Mouse (Mus musculus): ENCODE results near the gene Ppp1r14a. TPM values are rescaled to one million over a fixed set of nuclear protein-coding genes. Genes with fewer than 3 reads are reported as not detected.

Gene Ppp1r14a
- total RNA-seq, 2 experiments from 2014 or later = 10.8 to 11.0 TPM

- no peak for DNase-seq (ENCODE audit: low spot score in 2 of 2)
These were observed 30.5 kb downstream of the Ppp1r14a start for GRCm38 (mm10) chr7:29319337-29320307.

GRCm38 (mm10) chr7:29327087-29327486, 38.0 kb downstream of the Ppp1r14a start:
- no peak for DNase-seq (ENCODE audit: low spot score in 2 of 2)

GRCm38 (mm10) chr7:29328984-29329383, 39.9 kb downstream of the Ppp1r14a start:
- DNase-seq (ENCODE audit: low spot score in 2 of 2) = no peak

- DNase-seq (ENCODE audit: low spot score in 2 of 2) = no peak
These were observed 45.0 kb downstream of the Ppp1r14a start for GRCm38 (mm10) chr7:29334156-29334555.

- no peak for DNase-seq (ENCODE audit: low spot score in 2 of 2)
These were observed 46.2 kb downstream of the Ppp1r14a start for GRCm38 (mm10) chr7:29335276-29335675.

GRCm38 (mm10) chr7:29335841-29336671, 46.9 kb downstream of the Ppp1r14a start:
- DNase-seq (ENCODE audit: low spot score in 2 of 2) = no peak

GRCm38 (mm10) chr7:29336795-29337319, 47.7 kb downstream of the Ppp1r14a start:
- no peak for DNase-seq (ENCODE audit: low spot score in 2 of 2)

- no peak for DNase-seq (ENCODE audit: low spot score in 2 of 2)
These were observed 48.7 kb downstream of the Ppp1r14a start for GRCm38 (mm10) chr7:29337766-29338165.

GRCm38 (mm10) chr7:29338351-29338919, 49.3 kb downstream of the Ppp1r14a start:
- no peak for DNase-seq (ENCODE audit: low spot score in 2 of 2)

- no peak for DNase-seq (ENCODE audit: low spot score in 2 of 2)
These were observed 50.0 kb downstream of the Ppp1r14a start for GRCm38 (mm10) chr7:29338984-29339679.

GRCm38 (mm10) chr7:29340247-29340646, 51.1 kb downstream of the Ppp1r14a start:
- DNase-seq (ENCODE audit: low spot score in 2 of 2) = no peak

- DNase-seq (ENCODE audit: low spot score in 2 of 2) = no peak
These were observed 51.7 kb downstream of the Ppp1r14a start for GRCm38 (mm10) chr7:29340838-29341237.

- DNase-seq (ENCODE audit: low spot score in 2 of 2) = no peak
These were observed 52.6 kb downstream of the Ppp1r14a start for GRCm38 (mm10) chr7:29341722-29342121.

- DNase-seq (ENCODE audit: low spot score in 2 of 2) = peak; percentile 55 to 64
These were observed 53.5 kb downstream of the Ppp1r14a start for GRCm38 (mm10) chr7:29342489-29343092.

Other genes starting within 250 kb of the Ppp1r14a start
- 10 to 100 TPM in 1 of 2 experiments, 1 to 10 TPM in 1; 9.3 to 12.2 TPM for gene Ryr1, start 164.1 kb upstream of the Ppp1r14a start, total RNA-seq (2021)
- gene Rasgrp4, start 154.5 kb upstream of the Ppp1r14a start, total RNA-seq (2021) = 1 to 10 TPM; 1.1 to 1.5 TPM
- 10 to 100 TPM; 29.4 to 32.7 TPM for gene Fam98c, start 133.1 kb upstream of the Ppp1r14a start, total RNA-seq (2021)
- 1 to 10 TPM; 1.2 to 1.3 TPM for gene Ggn, start 119.1 kb upstream of the Ppp1r14a start, total RNA-seq (2021)
- 10 to 100 TPM; 42.3 to 52.3 TPM for gene Spred3, start 118.9 kb upstream of the Ppp1r14a start, total RNA-seq (2021)
- 100 to 1,000 TPM; 153 to 169 TPM for gene Psmd8, start 108.6 kb upstream of the Ppp1r14a start, total RNA-seq (2021)
- gene Catsperg1, start 75.3 kb upstream of the Ppp1r14a start, total RNA-seq (2021) = 1 to 10 TPM; 1.6 to 1.8 TPM
- 1 to 10 TPM; 2.9 to 3.8 TPM for gene Kcnk6, start 56.8 kb upstream of the Ppp1r14a start, total RNA-seq (2021)
- 10 to 100 TPM; 42.3 to 49.5 TPM for gene Yif1b, start 51.0 kb upstream of the Ppp1r14a start, total RNA-seq (2021)
- gene 2200002D01Rik, start 40.8 kb upstream of the Ppp1r14a start, total RNA-seq (2021) = not detected
- 10 to 100 TPM; 16.0 to 27.0 TPM for gene Spint2, start 7.4 kb upstream of the Ppp1r14a start, total RNA-seq (2021)
- gene Dpf1, start 14.6 kb downstream of the Ppp1r14a start, total RNA-seq (2021) = 100 to 1,000 TPM in 1 of 2 experiments, 10 to 100 TPM in 1; 96.1 to 111 TPM
- 100 to 1,000 TPM; 166 to 185 TPM for gene Sipa1l3, start 229.3 kb downstream of the Ppp1r14a start, total RNA-seq (2021)